Mouse (Mus musculus): ENCODE measurements around the gene Txn1.

Gene Txn1

DNA sequence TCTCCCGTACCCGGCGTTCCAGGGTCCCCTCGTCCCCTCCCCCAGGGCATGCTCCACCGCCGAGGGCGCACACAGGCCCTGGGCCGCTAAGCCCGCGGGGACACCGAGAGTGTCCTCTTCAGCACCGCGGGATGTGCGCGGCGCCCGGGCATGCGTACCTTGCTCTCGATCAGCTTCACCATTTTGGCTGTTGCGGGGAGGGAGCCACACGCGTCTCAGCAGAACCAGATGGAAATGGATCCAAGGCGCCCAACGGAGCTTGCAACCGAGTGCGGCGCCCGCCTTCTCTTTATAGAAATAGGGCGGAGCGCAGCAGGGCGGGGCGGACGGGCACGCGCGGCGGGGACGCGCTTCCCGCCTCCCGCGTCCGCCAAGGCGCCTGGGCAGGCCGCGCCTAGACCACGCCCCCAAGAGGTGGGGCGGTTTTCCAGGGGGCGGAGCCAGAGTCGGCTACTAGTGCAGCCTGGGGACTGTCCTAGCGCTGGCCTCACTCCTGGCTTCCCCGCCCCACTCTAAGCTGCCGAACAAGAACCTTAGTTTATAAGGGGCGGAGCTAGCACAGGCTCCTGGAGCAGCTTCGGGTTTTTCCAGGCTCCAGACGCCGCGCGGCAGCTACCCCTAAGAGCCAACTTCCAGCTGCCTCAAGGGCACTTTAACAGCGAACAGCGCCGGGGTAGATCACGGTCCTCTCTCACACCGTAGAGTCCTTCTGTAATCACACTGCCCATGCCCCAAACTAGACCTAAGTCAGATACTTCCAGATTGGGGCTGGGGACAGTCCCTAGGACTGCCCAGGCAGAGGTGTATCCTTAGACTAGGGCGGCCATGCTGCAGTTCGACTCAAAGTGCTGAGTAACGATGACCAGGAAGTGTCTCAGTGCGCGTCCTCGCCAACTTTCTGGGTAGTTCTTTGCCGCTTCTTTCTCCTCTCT, at the start of gene Txn1:
Gene Txn1, minus strand, starts transcription at position 383 of the 932 bp plus-strand sequence.
- DNase-seq, result peak; percentile 99

- no peak for DNase-seq
Observed at GRCm38 (mm10) chr4:58003501-58003900, 47.3 kb upstream of the Txn1 start.

DNA sequence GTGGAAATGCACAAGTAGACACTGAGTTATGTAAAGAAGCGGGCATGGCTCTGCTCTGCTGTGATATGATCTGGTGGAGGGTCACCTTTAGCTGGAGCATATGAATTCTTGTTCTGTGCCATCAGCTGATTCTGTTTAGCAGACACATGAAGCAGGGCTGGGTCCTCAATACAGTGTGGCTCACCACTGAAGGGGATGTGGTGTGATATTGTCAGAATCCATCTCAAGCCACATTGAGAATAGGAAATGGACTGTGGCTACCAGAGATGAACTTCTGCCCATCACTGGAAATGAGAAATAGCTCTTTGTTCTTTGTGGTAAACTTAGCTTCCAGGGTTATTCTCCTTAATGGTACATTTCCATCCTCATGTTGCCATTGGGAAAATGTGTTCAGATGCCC, 35.2 kb upstream of the Txn1 start:
- DNase-seq, result no peak

DNA sequence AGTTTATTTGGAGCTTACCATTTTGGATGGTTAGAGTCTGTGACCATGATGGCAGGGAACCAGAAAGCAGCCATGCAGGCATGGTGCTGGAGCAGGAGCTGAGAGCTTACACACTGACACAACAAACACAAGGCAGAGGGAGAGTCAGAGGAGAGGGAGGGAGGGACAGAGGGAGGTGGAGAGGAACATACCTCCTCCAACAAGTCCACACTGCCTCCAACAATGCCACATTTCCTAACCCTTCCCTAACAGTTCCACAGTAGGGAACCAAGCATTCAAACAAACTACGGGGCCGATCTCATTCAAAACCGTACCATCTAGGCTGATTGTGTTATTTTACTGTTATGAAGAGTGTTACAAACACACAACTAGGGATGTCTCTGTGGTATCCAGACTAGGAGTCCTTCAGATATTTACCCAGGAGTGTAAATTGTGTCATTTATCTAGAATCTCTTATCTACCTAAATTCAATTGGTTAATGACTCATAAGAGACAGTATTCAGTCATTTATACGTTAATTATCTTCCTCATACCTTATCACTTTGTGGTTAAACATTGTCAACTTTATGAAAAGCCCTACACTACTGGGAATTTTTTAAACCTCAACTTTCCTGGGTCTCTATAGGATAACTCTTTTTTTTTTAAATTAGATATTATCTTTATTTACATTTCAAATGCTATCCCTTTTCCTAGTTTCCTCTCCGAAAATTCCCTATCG, 18.3 kb upstream of the Txn1 start:
- DNase-seq, result no peak

- DNase-seq, result no peak
Observed at GRCm38 (mm10) chr4:57973592-57974268, 17.5 kb upstream of the Txn1 start.

DNA sequence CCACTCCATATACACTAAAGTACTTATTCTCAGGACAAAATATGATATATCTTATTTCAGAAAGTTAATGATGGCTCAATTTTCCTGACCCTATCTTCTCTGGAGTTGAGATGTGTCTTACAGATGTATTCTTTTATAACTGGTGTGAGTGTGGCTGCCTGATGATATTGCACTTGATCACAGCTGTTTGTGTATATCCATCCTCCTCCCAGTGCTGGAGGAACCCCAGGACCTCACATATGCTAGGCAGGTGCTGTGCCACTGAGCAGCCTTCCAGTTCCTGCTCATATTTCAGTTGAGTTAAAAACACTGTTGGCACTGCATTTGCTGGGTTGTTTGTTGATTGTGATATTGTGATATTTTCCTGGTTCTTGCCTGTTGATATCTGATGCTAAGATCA, 14.1 kb upstream of the Txn1 start:
- no peak for DNase-seq

DNA sequence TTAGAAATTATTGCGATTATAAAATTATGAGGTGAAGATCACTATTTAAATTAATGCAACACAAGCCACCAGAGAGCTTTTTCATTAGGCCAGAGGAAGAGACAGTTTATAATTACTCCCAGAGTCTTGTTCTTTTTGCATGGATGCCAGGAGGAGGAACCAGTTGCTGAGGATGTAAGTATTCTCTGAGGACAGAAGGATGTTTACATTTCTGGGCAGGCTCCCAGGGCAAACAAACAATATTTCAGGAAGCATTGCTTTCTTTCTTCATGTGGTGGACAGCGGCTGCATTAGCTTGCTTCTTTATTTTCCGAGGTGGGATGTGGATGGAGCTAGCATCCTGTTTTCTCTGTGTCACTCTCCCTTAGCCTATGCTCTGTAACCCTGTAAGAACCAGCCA, 11.0 kb upstream of the Txn1 start:
- DNase-seq, result peak in 1 of 2 experiments; percentile 37

DNA sequence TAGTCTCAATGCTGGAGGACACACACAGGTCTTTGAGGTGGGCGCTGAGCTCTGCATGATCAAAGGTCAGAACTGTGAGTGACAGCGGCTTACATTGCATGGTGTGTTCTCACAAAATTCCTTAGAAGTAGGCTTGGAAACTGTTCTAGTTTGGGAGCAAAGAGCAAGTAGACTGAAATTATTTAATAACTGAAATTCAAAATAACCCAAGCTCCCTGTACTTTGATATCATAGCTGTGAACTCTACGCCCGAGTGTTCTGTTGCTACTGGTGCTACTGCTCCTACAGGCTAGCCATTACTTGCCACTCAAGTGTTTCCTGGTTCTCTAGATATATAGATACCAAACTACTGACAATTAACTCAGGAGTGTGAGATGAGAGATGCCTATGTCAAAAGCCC, 9.3 kb upstream of the Txn1 start:
- no peak for DNase-seq

DNA sequence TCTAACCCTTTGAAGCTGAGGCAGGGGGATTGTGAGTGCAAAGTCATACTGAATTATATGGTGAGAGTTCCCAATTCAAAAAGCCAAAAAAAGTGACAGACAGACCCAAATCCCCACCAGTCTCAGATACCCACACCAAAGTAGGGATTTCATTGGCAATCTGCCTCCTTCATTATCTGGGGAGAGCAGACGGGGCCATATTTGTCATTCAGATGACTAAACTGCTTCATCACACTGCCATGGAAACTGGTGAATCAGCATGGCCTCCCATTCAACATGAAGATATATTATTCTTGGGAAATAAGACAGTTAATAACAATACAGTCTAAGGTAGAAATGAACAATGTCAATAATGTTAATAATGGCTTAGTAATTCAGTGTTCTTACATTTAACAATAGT, 7.9 kb upstream of the Txn1 start:
- DNase-seq, result no peak

GRCm38 (mm10) chr4:57959056-57959455, 2.8 kb upstream of the Txn1 start:
- DNase-seq, result no peak

DNA sequence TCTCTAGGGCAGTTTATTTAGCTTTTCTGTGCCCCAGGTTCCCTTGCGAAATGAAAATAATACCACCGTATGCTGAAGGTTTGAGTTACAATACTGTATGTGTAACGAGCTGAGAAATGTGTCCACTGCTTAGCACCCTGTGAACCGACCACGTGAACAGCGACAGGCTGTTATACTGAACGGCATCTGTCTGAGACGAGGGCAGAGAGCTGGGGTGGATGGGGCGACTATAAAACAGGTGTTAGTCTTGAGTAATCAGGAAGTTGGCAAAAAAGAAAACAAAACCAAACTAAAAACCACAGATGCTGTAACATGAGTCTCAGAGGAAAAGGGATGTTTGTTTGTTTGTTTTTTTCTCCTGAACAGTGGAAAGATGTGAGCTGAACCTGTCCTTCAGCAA, 1.9 kb upstream of the Txn1 start:
- no peak for DNase-seq

- no peak for DNase-seq
Observed at GRCm38 (mm10) chr4:57957200-57958085, 1.2 kb upstream of the Txn1 start.

DNA sequence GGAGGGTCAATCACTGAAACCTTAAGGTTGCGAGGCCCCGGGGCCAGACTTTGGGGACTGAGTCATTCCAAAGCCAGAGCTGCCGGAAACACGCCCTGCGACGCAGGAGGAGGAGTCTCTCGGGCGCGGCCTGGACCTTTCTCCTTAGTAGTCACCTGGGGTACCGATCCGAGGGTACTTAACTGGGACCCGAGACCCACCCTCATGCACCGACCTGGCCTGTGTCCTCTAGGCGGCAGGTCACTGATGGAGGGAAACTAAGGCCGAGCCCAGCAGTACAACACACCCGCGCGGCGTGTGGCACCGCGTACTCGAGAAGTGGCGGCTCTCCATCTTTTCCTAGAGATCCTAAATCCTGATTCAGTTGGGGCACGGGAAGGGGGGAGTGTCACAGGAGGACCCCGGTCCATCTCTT, 660 bp downstream of the Txn1 start:
- peak; percentile 71 to 74 for DNase-seq

DNA sequence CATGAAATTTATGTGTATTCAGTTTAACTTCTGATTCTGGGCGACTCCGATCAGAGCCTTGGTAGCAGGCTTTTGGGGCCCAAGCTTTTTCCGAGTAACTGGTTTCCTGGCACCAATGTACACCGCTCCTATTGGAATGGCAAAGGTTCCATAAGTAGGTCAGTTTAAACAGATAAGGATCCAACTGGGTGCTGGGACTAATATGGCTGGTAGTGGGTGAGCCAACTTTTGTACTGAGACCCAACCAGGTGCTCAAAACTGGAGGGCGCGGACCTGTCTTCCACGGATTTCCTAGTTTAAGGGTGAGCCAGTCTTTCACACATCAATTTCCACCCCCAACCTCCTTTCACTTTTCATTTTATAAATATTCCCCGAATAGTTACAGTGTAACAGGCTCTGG, 1.2 kb downstream of the Txn1 start:
- DNase-seq, result no peak

DNA sequence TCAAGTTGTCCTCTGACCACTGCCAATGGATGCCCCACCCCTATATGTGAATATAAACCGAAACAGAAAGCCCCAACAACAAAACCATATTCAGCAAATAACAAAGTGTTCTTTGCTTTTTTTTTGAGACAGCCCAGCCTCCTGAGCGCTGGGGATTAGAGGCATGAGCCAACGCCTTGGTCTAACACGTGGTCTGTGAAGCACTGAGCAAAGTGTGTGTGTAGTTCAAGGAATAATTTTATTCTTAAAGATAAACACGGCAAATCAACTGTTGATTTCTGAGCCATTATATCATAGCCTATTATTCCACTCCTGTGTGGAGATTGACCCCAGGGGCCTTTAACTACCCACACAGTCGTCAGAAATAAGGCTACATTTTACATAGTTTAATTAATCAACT, 1.6 kb downstream of the Txn1 start:
- DNase-seq, result no peak

DNA sequence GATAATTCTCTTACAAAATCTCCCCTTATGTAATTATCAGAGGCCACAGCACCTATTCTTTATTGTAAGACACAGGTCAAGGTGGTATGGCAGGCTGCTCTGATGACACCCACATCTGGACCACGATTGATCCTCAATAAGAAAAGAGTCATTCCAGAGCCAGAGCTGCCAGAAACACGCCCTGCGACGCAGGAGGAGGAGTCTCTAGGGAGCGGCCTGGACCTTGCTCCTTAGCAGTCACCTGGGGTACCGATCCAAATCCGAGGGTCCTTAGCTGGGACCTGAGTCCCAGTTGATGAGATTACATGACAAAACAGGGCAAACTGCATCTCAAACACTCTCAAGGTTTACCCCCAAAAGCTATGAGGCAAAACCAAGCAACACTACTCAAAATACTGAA, 2.4 kb downstream of the Txn1 start:
- no peak for DNase-seq

- no peak for DNase-seq
Observed at GRCm38 (mm10) chr4:57952891-57953290, 3.3 kb downstream of the Txn1 start.

DNA sequence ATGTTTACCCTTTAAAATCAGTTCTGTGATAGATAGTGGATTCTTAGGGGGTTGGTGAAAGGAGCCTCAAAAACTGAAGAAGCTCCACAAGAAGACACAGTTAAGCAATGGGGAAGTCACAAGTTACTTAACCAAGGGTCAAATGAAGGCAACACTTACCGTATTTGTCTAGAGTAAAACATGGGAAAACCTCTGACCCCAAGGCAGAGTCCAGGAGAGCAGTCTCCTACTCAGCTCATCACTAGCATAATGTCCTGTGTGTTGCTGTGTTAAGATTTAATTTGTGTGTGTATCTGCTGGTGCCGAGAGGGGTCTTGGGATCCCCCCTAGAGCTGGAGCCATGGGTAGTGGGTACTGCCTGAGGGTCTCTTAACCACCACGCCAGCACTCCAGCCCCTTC, 3.8 kb downstream of the Txn1 start:
- no peak for DNase-seq

DNA sequence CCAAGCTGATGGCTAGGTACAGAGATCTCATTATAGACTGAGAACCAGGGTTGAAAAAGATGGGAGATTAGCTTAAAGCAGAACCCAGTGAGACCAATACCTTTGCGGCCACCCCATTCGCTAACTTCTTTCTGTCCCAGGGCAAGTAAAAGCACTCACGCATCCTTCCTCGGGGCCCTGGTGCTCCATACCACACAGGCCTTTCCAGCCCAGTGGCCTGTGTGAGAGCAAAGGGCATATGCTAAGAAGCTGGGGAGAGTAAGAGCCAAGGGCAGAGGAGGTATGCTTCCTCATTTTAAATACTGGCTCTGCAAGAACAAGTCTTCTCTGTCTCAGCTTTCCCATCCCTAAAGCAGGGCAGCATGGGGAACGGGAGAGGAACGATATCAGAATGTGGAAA, 6.3 kb downstream of the Txn1 start:
- DNase-seq, result no peak

- no peak for DNase-seq
Observed at GRCm38 (mm10) chr4:57947476-57947875, 8.7 kb downstream of the Txn1 start.

DNA sequence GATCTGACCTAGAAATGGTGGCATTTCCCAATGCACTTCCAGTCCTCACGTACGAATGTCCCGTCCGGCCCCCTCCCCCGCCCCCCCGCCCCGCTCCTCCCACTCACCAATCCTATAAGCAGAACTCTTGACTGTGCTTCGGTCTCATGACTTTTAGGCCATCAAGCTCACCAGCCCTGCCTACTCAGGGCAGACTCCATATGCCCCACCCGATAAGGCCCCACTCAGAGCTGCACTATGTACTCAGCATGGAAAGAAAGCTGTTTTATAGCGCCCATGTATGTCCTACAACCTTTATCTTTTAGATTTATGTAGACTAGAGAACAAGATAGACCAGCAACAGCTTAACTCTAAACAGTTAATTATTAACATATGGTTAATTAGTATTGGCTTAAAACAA, 9.2 kb downstream of the Txn1 start:
- DNase-seq, result no peak

DNA sequence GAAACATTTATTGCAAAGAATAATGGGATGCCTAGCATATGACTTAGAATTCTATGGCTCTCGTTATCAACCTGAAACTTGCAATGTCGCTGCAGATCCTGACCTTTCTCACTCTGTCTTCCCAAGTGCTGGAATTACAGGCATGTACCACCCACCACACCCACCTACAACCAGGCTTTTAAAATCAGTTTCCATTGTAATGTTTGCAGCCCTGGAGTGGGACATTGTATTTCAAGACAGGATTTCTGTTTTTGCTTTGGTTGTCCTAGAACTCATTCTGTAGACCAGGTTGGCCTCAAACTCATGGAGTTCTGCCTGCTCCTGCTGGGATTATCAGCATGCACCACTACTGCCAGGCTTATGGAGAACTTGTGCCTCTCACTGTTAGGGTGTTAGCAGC, 13.3 kb downstream of the Txn1 start:
- DNase-seq, result no peak

- DNase-seq, result no peak
Observed at GRCm38 (mm10) chr4:57940631-57941030, 15.6 kb downstream of the Txn1 start.

Data from lung, postnatal 4 days (tissue).